Mouse (Mus musculus) liver (tissue): ENCODE data around the gene Gm10160.

Source experiments
- DNase-seq: peaks from one replicate; pipeline ENCODE4 v3.0.0-alpha.2; 2020; ENCODE audit warnings: mixed read lengths

The Gm10160 gene

GRCm38 (mm10) chr7:81855694-81856093 lies at the start of gene Gm10160:
Gm10160 (minus strand) TSS chr7:81855794.
- DNase-seq = no peak

GRCm38 (mm10) chr7:81904926-81905325 lies 49.3 kb upstream of the Gm10160 start:
- DNase-seq = no peak

- DNase-seq = no peak
These were observed 48.5 kb upstream of the Gm10160 start for GRCm38 (mm10) chr7:81904094-81904493.

- DNase-seq = no peak
These were observed 43.8 kb upstream of the Gm10160 start for GRCm38 (mm10) chr7:81899361-81899760.

- DNase-seq = no peak
These were observed 29.5 kb upstream of the Gm10160 start for GRCm38 (mm10) chr7:81885128-81885527.

- DNase-seq = no peak
These were observed 26.0 kb upstream of the Gm10160 start for GRCm38 (mm10) chr7:81881600-81881999.

- no peak for DNase-seq
These were observed 25.2 kb upstream of the Gm10160 start for GRCm38 (mm10) chr7:81880797-81881196.

GRCm38 (mm10) chr7:81880286-81880685 lies 24.7 kb upstream of the Gm10160 start:
- no peak for DNase-seq

- no peak for DNase-seq
These were observed 19.8 kb upstream of the Gm10160 start for GRCm38 (mm10) chr7:81875372-81875771.

- DNase-seq = no peak
These were observed 19.0 kb upstream of the Gm10160 start for GRCm38 (mm10) chr7:81874636-81875035.

GRCm38 (mm10) chr7:81873807-81874206 lies 18.2 kb upstream of the Gm10160 start:
- no peak for DNase-seq

- DNase-seq = no peak
These were observed 17.0 kb upstream of the Gm10160 start for GRCm38 (mm10) chr7:81872493-81873013.

- peak; percentile 74 for DNase-seq
These were observed 12.6 kb upstream of the Gm10160 start for GRCm38 (mm10) chr7:81868158-81868557.

- DNase-seq = no peak
These were observed 11.8 kb upstream of the Gm10160 start for GRCm38 (mm10) chr7:81867231-81867930.

- no peak for DNase-seq
These were observed 10.3 kb upstream of the Gm10160 start for GRCm38 (mm10) chr7:81865937-81866336.

GRCm38 (mm10) chr7:81864552-81864951 lies 9.0 kb upstream of the Gm10160 start:
- no peak for DNase-seq

GRCm38 (mm10) chr7:81862587-81863583 lies 7.3 kb upstream of the Gm10160 start:
- DNase-seq = peak; percentile 42

GRCm38 (mm10) chr7:81861921-81862320 lies 6.3 kb upstream of the Gm10160 start:
- no peak for DNase-seq

GRCm38 (mm10) chr7:81861461-81861860 lies 5.9 kb upstream of the Gm10160 start:
- DNase-seq = no peak

- no peak for DNase-seq
These were observed 5.4 kb upstream of the Gm10160 start for GRCm38 (mm10) chr7:81860996-81861395.

- DNase-seq = peak; percentile 38
These were observed 4.5 kb upstream of the Gm10160 start for GRCm38 (mm10) chr7:81860071-81860470.

GRCm38 (mm10) chr7:81858968-81859721 lies 3.6 kb upstream of the Gm10160 start, which contains the start of gene Tm6sf1:
Tm6sf1 (plus strand) TSS chr7:81859001.
- peak; percentile 41 for DNase-seq

- DNase-seq = no peak
These were observed 2.6 kb upstream of the Gm10160 start for GRCm38 (mm10) chr7:81858236-81858635.
